Mouse (Mus musculus): ENCODE results near the gene Reep3. TPM values are rescaled to one million over a fixed set of nuclear protein-coding genes. Genes with fewer than 3 reads are reported as not detected.

Gene Reep3
- total and polyA plus RNA-seq, 3 experiments: 21.8 to 23.3 (median 23.2) TPM

DNA sequence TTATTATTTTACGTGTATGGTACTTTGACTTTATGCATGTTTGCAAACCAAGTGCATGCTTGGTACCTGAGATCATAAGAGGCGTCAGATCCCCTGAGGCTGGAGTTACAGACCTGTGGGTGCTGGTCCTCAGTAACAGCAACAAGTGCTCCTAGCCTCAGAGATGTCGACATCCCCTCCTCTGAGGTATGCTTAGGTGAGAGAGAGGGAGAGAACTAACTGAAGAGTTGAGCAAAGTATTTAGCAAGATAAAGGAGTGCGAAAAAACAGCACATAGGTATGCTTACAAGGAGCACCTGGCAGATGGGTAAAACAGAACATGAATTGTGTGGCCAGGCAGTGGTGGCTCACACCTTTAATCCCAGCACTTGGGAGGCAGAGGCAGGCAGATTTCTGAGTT lies 6.1 kb downstream of the Reep3 start:
- Histone ChIP-seq H3K27ac (ENCODE audit: insufficient read depth, low read depth) (no peak overlapping the region), H3K4me2 (ENCODE audit: insufficient read depth, low read depth, poor library complexity, severe bottlenecking) (no peak overlapping the region), H3K27me3 (replicated peaks) (no peaks in the 10 kb centered on the region), H3K4me3 (replicated peaks in 1 of 3; ENCODE audit: low read depth in 2 of 3, low read length in 2 of 3, poor library complexity in 1 of 3) (no peak overlapping the region), H3K36me3 (replicated peaks in 1 of 2; ENCODE audit: control insufficient read depth in 1 of 2, insufficient read depth in 1 of 2, low read length in 1 of 2) (peaks cover 11 to 61% of the 10 kb centered on the region in 2 experiments), H3K9me3 (replicated peaks; ENCODE audit: low read length) (peaks cover 15% of the 10 kb centered on the region), H3K79me2 (replicated peaks; ENCODE audit: control insufficient read depth, extremely low read depth, insufficient read depth, poor library complexity, severe bottlenecking) (peaks cover 69% of the 10 kb centered on the region), H3K9ac (ENCODE audit: insufficient read depth, low read depth) (no peak overlapping the region), H3K4me1 (ENCODE audit: control insufficient read depth in 1 of 2, insufficient read depth in 2 of 2) (peaks cover 7 to 15% of the 10 kb centered on the region in 2 experiments; a peak in 3 of 4 replicates)
- in situ Hi-C loops (cut with MboI; ENCODE audit: low pct_ligation_motif_present, low pct_unique_long_range_greater_than_20kb, low sequenced_read_pairs): loop anchor here (25.0 kb wide), 1 partner anchor 178 kb away; no protein-coding TSS in a partner anchor
- dilution Hi-C loops (cut with MboI; ENCODE audit: extremely low pct_ligation_motif_present, extremely low pct_unique_long_range_greater_than_20kb, low sequenced_read_pairs): no loop called here
- TF ChIP-seq TBP (conservative IDR thresholded peaks at IDR 0.05; ENCODE audit: low read depth, low read length) (no peak), USF1 (IDR thresholded peaks at IDR 0.05; ENCODE audit: low read depth, low read length) (no peak), POLR2AphosphoS2 (IDR thresholded peaks at IDR 0.05; ENCODE audit: low read depth, low read length) (no peak), CHD2 (IDR thresholded peaks at IDR 0.05; ENCODE audit: low read length) (no peak), MAZ (IDR thresholded peaks at IDR 0.05; ENCODE audit: low read depth, low read length) (no peak), USF2 (conservative IDR thresholded peaks at IDR 0.05; ENCODE audit: low read depth, low read length) (no peak), MAFK (IDR thresholded peaks at IDR 0.05; ENCODE audit: insufficient replicate concordance, low read length) (no peak), HCFC1 (IDR thresholded peaks at IDR 0.05; ENCODE audit: low read depth, low read length) (no peak), ELF1 (IDR thresholded peaks at IDR 0.05; ENCODE audit: low read depth, low read length) (no peak), EP300 (IDR thresholded peaks at IDR 0.05; ENCODE audit: low read length) (no peak), ETS1 (conservative IDR thresholded peaks at IDR 0.05; ENCODE audit: low read depth, low read length) (no peak), ZKSCAN1 (IDR thresholded peaks at IDR 0.05; ENCODE audit: borderline replicate concordance, low read depth, low read length) (no peak)
- DNase-seq (ENCODE audit: extremely low read depth): no peak

- TF ChIP-seq CHD2 (IDR thresholded peaks at IDR 0.05; ENCODE audit: low read length) (no peak), RCOR1 (conservative IDR thresholded peaks at IDR 0.05; ENCODE audit: low read depth, low read length) (no peak), PAX5 (IDR thresholded peaks at IDR 0.05; ENCODE audit: low read length) (no peak), MYC (IDR thresholded peaks at IDR 0.05; ENCODE audit: low read depth, low read length) (no peak)
These were observed 9.1 kb downstream of the Reep3 start for GRCm38 (mm10) chr10:67087447-67088226.

More at GRCm38 (mm10) chr10:67087447-67088226, 9.1 kb downstream of the Reep3 start:
- peaks cover 11 to 50% of the 10 kb centered on the region in 2 experiments for H3K36me3 ChIP-seq (replicated peaks in 1 of 2; ENCODE audit: control insufficient read depth in 1 of 2, insufficient read depth in 1 of 2, low read length in 1 of 2)
- H3K27me3 ChIP-seq (replicated peaks): no peaks in the 10 kb centered on the region
- in situ Hi-C loops (cut with MboI; ENCODE audit: low pct_ligation_motif_present, low pct_unique_long_range_greater_than_20kb, low sequenced_read_pairs) (loop anchor here (25.0 kb wide), 1 partner anchor 175 kb away; no protein-coding TSS in a partner anchor), dilution Hi-C loops (cut with MboI; ENCODE audit: extremely low pct_ligation_motif_present, extremely low pct_unique_long_range_greater_than_20kb, low sequenced_read_pairs) (no loop called here)
- no peak overlapping the region for H3K27ac ChIP-seq (ENCODE audit: insufficient read depth, low read depth)
- H3K4me3 ChIP-seq (replicated peaks in 1 of 3; ENCODE audit: low read depth in 2 of 3, low read length in 2 of 3, poor library complexity in 1 of 3): no peak overlapping the region
- no peak for DNase-seq (ENCODE audit: extremely low read depth)
- H3K4me2 ChIP-seq (ENCODE audit: insufficient read depth, low read depth, poor library complexity, severe bottlenecking): no peak overlapping the region
- H3K4me1 ChIP-seq (ENCODE audit: control insufficient read depth in 1 of 2, insufficient read depth in 2 of 2): peaks cover 9 to 10% of the 10 kb centered on the region in 2 experiments; a peak in 3 of 4 replicates
- H3K79me2 ChIP-seq (replicated peaks; ENCODE audit: control insufficient read depth, extremely low read depth, insufficient read depth, poor library complexity, severe bottlenecking): peaks cover 57% of the 10 kb centered on the region
- H3K9ac ChIP-seq (ENCODE audit: insufficient read depth, low read depth): no peak overlapping the region
- H3K9me3 ChIP-seq (replicated peaks; ENCODE audit: low read length): peaks cover 8% of the 10 kb centered on the region

All from CH12.LX (cell line).